Mouse (Mus musculus): ENCODE data around the gene Trim41.
"Not testable (repeated sequence)": the region's sequence is repeated elsewhere in the genome, so short reads cannot be mapped to it uniquely, and the experiment has no call there.

Gene Trim41

DNA sequence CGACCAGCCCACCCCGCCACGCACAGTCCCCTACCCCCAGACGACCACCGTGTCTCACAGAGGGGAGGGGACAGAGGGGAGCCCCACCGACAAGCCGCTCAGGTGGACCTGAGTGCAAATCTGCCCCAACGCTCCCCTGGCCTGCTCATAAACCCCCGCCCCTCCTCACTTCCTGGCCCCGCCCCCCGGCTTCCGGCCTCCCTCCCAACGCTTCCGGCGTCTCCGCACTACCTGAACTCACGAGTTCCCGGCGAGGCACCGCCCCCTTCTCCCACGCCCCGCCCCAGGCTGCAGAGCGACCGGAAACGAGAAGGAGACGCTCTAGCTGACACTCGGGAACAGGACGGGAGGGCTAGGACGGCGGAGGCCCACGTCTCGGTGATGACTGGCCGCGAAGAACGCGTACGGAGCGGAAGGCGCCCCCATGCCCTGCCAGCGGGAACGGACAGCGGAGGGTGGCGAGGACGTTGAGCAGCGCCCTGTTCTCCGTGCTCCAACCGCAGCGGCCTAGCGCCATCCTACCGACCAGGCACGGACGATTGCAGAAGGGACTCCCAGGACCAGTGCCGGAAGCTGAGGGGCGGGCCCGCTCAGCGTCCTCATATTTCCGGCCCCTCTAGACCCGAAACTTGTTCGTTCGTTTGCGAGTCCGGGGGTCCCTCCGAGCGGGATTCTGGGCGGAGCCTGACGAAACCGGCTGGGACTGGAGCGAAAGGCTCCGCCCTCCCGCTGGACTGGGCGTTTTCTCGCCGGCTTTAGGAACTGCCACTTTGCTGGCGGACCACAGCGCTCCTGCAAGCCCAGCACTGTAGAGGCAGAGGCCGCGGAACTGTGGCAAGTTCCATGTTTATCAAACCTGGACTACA, at the start of gene Trim41:
Gene Trim41, minus strand, starts transcription at position 554 of the 866 bp plus-strand sequence.
- peak; percentile 98 for DNase-seq (ENCODE audit: low read depth, low spot score)

DNA sequence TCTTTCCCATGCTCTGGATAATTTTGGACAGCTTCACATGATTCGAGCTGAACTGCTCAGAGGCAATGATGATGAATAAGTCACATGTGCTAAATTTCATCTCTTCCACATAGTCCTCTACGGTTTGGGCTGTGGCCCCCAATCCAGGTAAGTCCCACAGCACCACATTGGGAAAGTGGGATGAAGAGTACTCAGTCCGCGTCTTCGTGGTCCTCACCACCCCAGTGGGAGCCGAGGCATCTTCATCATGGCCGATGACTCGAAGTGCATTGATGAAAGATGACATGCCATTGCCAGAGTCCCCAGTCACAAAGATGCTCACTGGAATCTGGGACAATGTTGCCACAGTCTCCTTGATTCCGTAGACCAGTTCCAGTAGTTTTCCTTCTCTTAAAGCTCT, 49.3 kb upstream of the Trim41 start:
- no peak for DNase-seq (ENCODE audit: low read depth, low spot score)

DNA sequence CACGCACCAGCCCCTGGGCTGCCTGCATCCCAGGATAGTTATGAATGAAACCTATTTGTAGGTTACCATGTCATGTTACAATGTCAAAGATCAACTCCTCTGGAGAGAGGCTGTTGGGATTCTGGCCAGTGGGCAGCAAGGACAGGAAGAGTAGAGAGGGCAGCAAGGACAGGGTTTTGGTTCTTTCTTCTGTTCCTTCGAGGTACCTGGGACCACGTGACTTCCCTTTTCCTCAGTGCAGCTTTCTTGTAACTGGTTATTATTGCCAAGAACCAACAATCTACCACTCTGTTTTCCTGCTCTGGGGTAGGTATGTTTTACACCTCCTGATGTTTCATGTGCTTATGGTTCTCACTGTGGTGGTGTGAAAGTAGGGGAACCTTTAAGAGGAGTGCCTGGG, 46.7 kb upstream of the Trim41 start:
- no peak for DNase-seq (ENCODE audit: low read depth, low spot score)

DNA sequence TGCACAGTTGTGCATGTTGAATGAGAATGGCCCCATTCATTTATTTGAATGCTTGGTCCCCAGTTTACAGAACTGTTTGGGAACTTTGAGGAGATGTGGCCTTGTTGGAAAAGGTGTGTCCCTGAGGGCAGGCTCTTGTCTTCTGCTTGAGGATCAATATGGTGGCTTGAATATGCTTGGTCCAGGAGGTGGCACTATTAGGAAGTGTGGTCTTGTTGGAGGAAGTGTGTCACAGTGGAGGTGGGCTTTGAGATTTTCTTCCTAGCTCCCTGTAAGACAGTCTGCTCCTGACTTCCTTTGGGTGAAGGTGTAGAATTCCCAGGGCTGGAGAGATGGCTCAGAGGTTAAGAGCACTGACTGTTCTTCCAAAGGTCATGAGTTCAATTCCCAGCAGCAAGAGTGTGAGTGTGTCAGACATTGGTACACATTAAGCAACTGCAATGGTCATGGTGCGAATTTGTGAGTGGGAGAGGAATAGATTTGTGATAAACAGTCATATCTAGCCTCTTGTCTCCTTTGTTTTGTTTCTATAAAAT, 45.7 kb upstream of the Trim41 start:
- DNase-seq (ENCODE audit: low read depth, low spot score) = no peak

DNA sequence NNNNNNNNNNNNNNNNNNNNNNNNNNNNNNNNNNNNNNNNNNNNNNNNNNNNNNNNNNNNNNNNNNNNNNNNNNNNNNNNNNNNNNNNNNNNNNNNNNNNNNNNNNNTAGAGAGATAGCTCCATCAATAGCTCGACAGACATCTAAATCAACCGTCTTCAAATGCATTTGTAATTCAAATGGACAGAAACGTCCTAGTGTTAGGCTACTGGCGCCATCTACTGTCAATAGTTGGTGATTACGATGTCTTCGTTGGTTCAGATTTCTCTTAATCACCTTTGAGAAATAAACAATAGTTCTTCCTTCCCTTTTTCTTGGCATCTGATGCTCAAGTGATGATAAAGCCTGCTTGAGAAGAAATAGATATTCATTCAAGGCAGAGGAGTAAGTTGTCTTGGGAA, 41.9 kb upstream of the Trim41 start:
- peak; percentile 66 for DNase-seq (ENCODE audit: low read depth, low spot score)

DNA sequence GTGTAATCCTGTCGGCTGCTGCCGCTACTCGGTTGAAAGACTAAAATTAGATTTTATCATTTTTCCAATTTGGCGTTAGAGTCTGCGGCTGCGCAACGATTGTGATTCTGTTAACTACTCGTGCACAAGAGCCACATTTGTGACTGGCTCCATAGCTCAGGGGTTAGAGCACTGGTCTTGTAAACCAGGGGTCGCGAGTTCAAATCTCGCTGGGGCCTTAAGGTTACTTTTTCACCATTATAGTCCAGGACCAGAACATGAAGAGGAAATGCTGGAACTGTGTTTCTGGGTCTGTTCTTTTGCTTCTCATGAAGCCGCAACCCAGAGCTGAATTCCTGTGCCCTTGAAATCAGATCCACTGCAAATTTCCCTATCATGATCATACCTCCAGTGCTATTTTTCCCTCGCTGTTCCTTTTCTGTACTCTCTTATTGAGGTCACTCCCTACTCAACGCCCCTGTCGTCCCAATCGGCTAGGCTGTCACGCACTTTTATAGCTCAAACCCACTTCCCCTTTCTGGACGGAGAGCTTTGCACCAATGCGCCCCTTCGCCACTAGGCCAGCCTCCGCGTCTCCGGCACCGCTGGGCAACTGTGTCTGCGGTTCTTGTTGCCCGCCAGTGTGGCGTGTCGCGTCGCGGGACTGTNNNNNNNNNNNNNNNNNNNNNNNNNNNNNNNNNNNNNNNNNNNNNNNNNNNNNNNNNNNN, 36.5 kb upstream of the Trim41 start:
- peak; percentile 62 for DNase-seq (ENCODE audit: low read depth, low spot score)

DNA sequence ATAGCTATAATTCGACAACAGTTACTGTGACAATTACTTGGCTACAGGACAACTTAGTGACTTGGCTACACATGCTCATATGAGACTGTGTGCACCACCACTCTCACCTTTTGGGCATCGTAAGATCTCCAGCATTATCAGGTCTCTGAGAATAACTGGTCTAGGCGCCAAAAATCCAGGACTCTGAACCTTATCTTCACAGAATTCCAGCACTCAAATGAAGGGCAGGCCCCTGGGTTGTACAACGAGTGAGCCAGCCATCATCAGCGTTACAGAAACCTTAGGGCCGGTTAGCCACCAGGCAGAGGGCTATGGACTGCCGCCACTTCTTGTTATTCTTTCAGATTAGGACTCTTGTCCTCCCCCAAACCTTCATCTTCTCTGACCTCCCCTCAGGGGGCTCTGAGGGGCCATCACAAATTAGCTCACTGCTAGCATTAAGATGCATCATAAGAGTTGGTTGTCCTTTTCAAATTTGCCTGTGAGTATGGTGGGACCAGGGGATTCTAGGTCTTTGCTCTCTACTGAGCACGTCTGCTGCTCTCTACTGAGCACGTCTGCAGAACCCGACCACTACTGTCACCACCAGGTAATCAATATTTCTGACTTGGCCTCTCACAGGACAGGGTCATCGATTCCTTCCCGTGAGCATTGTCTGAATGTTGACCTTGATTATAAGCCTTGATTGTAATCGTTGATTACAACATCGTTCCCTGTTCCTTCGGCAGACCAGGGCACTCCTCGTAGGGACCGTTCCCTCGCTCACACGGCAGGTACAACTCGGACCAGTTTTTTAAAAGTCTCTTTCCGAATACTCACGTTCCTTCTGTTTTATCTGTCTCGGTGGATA, 35.7 kb upstream of the Trim41 start:
- DNase-seq (ENCODE audit: low read depth, low spot score) = no peak

DNA sequence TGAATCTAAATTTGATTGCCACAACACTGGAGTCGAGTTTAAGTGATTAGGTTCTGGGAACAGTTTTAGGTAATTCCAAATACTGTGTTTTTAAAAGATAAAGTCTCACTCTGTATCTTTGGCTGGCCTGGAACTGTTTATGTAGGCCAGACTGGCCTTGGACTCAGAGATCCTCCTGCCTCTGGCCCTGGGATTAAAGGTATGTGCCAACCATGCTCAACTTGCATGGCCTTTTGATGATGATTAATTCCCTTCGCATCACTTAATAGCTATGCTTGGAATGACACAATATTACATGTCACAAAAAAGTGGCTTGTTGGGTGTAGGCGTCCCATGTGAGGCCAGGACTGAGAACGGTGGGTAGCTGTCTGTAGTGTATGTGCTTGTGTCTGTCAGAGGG, 35.0 kb upstream of the Trim41 start:
- DNase-seq (ENCODE audit: low read depth, low spot score) = no peak

DNA sequence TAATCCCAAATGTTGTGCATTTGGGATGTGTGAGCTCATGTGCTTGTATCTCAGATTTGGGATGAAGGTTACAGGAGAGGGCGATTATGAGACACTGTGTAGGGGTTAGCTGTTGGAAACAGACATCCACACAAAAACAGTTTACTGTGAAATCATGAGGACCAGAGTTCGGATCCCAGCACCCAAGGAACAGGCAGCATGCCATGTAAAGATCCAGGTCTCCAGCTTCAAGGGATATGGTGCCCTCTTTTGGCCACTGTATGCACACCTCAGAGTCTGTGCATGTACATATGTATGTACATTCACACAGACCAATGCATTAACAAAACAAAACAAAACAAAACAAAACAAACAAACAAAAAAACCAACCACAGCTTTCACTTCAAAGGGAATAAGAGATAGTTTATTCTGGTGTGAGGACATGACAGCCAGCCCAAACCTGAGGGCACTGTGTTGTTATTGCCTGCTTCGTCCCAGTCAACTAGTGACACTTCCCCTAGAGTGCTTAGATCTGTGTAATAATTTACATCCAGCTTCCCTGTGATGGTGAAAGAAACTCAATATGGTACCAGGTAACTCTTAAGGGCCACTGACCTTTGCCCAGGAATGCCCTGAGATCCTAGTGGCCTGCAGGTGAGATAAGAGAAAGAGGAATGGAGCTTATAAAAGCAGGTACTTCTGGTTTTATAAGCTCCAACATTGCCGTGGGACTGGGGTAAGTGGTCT, 34.3 kb upstream of the Trim41 start:
- no peak for DNase-seq (ENCODE audit: low read depth, low spot score)

DNA sequence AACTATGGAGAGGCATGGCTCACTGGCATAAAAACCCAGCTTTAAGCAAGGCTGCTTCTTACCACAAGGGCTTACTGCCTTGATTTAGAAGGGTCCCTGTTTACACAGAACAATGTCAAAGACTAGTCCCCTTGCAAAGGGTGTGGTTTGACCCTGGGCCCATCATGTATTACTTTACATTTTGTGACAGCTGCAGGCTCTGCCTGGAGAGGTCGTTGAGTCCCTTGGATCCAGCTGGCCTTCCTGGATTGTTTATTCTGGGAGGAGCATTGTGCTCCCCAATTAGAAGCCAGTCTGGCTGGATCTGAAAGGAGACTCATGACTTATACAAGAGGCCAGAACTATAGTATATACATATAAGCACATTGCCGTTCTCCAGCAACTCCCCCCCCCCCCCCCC, 33.1 kb upstream of the Trim41 start:
- no peak for DNase-seq (ENCODE audit: low read depth, low spot score)

DNA sequence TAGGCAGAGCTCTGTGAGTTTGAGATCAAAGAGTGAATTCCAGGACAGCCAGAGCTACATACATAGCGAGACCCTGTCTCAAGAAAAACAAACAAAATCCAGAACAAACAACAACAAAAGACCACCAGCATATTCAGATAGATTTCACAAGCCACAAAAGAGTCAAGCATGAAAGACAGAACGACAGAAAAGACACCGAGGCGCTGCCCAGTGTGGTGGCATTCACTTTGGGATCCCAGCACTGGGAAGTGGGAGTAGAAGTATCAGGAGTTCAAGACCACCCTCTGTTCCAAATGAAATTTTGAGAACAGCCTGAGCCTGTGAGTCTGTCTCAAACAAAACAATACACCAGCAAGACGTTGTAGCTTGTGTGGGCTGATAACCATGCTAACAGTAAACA, 29.7 kb upstream of the Trim41 start:
- DNase-seq (ENCODE audit: low read depth, low spot score) = no peak

DNA sequence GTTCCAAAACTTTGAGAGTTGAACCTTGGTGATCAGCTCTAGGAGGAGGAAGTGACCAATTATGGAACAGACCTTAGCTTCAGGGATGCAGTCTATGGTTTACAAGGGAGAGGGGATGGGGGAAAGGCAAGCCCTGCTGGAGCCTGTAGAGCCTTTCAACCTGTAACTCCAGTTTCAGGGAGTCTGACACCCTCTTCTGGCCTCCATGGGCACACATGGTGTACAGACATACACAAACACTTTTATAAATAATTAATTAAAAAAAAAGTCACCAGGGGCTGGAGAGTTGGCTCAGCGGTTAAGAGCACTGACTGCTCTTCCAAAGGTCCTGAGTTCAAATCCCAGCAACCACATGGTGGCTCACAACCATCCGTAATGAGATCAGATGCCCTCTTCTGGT, 29.2 kb upstream of the Trim41 start:
- not testable (repeated sequence) for DNase-seq (ENCODE audit: low read depth, low spot score)

DNA sequence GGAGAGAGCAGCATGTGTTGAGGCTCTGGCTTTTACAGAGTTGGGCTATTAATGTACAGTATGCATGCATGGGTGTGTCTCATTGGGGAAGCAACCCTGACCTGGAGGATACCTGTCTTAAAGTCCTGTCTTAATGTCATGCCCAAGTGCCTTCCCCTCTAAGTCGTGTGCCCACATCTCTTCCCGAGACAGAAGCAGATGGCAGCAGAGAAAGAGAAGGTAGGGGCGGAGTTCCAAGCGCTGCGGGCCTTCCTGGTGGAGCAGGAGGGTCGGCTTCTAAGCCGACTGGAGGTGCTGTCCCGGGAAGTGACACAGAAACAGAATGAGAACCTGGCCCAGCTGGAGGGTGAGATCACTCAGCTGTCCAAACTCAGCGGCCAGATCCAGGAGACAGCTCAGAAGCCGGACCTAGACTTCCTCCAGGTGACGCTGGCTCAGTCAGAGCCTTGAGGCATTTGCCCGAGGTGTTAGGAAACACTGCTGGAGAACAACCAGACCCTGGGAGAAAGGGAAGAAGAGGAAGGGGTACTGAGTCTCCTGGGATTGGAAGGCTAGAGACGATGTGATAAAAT, 28.2 kb upstream of the Trim41 start:
- no peak for DNase-seq (ENCODE audit: low read depth, low spot score)

DNA sequence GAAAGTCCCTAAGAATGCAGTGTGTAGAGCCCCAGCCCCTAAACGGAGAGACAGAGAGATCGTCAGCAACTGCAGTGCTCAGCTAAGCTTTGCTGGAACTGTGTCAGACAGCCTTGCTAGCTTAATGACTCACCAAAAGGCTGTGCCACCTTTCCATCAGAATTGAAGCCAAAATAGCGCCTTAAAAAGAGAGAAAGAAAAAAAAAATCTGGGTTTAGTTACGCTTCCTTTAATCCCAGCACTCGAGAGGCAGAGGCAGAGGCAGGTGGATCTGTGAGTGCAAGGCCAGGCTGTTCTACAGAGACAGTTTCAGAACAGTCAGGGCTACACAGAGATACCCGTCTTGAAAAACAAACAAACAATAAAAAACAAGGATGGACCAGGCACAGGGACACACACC, 27.2 kb upstream of the Trim41 start:
- no peak for DNase-seq (ENCODE audit: low read depth, low spot score)

DNA sequence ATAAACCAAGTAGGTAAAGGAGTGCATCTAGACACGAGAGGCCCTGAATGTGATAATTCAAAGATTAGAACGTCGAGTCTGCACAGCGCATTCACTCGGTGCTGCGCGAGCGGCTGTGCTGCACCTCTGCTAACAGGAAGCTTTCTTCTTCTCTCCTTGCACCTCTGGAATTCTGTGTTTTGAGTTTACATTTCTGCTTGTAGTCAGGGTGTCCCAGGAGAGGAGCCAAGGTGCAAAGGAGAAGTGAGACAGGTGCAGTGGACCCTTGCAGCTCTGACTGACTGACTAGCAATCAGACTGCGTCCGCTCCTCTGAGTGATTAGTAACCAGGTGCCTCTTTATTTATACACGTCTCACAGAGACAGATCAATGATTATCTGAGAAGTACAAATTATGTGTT, 26.0 kb upstream of the Trim41 start:
- DNase-seq (ENCODE audit: low read depth, low spot score) = no peak

DNA sequence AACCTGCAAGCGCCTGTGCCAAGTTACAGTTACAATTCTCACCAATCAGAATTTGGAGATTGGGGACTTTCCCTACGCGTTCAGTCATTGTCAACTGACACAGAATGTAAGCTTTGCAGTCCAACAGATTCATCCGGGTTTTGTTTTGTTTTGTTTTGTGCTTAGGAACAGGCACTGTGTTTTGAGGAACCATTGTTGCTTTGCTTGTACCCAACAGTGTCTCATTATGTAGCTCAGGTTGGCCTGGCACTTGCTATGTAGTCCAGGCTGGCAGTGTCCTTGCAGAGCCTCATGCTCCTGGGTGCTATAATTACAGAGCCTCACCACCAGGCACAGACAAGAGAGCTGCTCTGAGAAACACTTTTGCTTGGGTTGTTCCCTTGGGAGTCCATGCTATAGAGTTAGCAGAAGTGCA, 25.2 kb upstream of the Trim41 start:
- no peak for DNase-seq (ENCODE audit: low read depth, low spot score)

DNA sequence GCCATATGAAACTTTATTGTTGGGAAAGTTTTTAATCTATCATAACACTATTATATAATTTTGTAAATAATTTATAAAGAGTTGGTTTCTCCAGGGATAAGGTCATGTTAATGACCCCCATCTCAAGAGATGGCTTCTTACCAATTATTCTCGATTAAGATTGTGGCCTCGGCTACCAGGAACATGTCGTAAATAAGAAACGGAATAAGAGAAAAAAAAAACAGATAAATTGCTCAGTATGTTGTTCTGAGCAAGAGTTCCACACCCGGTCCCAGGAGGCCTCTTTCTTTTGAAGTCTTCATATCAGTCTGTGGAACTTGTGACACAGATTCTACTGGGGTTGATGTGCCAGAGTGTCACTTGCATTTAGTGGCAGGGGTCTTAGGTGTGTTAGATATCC, 24.1 kb upstream of the Trim41 start:
- no peak for DNase-seq (ENCODE audit: low read depth, low spot score)

DNA sequence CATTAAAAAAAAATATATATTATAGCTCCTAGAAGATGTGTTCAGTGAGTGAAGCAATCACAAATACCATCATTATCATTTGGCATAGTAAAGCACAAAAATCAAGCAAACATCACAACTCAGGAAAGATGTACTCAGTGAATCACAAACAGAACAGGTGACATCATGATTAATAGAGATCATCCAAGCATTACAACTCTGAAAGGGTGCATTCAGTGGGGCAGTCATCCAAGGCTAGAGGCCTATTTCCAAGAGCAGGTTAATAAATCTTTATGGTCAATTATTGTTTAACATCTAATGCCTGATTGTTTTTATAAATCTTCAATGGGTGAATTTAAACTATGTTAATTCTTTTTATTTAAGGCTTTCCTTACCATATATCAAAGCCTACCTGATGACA, 23.7 kb upstream of the Trim41 start:
- no peak for DNase-seq (ENCODE audit: low read depth, low spot score)

DNA sequence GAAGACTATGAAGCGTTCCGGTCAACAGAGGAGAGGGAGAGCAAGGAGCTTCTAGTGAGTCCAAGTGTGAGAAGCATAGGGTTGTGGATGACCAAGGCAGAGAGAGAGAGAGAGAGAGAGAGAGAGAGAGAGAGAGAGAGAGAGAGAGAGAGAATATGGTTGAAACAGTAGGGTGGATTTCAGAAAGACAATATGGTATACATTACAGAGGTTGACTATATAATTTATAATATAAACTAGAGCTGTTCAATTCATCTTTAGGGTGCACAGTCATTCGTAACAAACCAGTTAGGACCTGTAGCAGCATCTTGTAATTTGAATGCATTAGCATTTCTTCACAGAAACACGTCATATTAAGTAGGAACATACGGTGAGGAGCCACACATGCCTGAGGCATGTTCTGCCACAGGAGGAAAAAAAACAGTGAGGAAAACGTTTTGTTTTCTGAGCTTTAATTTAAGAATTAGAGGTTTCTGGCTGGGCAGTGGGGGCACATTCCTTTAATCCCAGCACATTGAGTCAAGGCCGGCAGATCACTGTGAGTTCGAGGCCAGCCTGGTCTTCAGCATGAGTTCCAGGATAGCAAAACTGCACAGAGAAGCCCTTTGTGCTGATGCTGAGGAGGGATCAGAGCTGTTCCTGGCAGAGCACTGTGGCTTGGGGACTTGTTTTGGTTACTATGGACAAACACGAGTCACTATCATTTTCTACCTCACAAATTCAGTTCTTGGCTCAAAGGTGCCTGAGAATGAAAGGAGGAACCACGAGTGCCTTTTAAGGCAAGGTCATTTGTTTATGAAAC, 21.9 kb upstream of the Trim41 start:
- no peak for DNase-seq (ENCODE audit: low read depth, low spot score)

DNA sequence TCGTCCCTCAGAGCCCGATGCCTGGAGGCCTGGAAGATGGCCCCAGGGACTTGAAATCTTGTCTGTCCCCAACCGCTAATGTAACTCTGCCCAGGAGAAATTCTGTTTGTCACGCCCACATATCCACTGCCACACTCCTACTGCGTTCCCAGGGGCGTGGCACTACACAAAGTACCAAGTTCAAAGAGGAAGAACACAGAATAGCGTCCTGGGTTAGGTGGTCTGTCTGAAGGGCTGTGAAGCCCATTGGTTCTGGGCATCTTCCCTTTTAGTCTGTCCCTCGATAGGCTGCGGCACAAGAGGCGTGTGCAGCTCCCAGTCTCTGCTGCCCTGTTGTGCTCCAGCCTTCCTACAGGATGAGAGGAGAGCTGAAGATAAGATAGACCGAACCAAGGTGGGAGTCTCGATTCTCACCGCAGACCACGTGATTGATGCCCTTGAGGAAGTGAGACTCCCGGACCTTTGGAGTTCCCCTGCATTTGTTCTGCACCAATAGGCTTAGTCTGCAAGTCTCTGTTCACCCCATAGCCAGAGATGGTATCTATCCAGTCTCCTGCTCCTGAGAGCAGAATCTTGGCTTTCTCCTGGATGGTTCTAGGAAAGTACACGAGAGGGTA, 21.1 kb upstream of the Trim41 start:
- DNase-seq (ENCODE audit: low read depth, low spot score) = no peak
